Mouse (Mus musculus): ENCODE results near the gene Dedd.

DNA sequence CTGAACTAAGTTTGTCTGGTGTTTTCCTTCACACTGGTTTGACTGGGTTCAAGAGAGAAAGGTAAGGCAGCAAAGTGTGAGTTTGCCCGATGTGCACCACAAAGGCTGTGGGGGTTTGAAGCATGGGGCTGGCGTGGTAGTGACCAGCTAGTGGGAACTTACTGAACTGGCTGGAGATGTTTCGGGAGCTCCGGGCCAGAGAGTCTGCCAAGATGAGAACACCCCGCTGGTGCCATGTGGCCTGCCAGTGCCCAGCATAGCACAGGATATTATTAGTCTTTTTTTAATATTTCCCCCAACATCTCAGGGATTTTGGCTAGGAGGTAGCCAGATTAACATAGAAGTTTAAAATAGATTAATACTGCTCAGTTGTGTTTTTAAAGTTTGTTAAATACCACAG lies 8.8 kb upstream of the Dedd start:
- TF ChIP-seq CTCF (IDR thresholded peaks at IDR 0.05; ENCODE audit: low read depth) (no peak), EP300 (IDR thresholded peaks at IDR 0.05; ENCODE audit: low read depth) (no peak)
